Mouse (Mus musculus) liver, embryonic 13.5 days (tissue): ENCODE results near the gene Gm1123. TPM values are rescaled to one million over a fixed set of nuclear protein-coding genes. Genes with fewer than 3 reads are reported as not detected.

Experiments
- polyA plus RNA-seq: library from polyadenylated mRNA; unstranded; fragments of >200 nt; fragmentation: Nextera tagmentation; extraction: Ambion mirVana; gene quantifications from 2 replicates; pipeline ENCODE4 v1.2.1, GENCODE M21; 2015

Gene Gm1123
- polyA plus RNA-seq, 1 experiment from 2014 or later = not detected

Other genes starting within 250 kb of the Gm1123 start
- not detected in 2 replicates for gene Prr23a1, start 193.2 kb downstream of the Gm1123 start, polyA plus RNA-seq
- not detected in 2 replicates for gene Prr23a2, start 179.2 kb downstream of the Gm1123 start, polyA plus RNA-seq
- not detected in 2 replicates for gene Prr23a3, start 170.9 kb downstream of the Gm1123 start, polyA plus RNA-seq
- not detected in 2 replicates for gene 7420426K07Rik, start 132.6 kb downstream of the Gm1123 start, polyA plus RNA-seq
- not detected in 2 replicates for gene Foxl2, start 80.4 kb downstream of the Gm1123 start, polyA plus RNA-seq
- 16.4 and 20.5 TPM in 2 replicates for gene Faim, start 49.3 kb downstream of the Gm1123 start, polyA plus RNA-seq
- gene Pik3cb, start 104.9 kb upstream of the Gm1123 start, polyA plus RNA-seq = 2.5 and 2.6 TPM in 2 replicates
- gene Faiml, start 201.5 kb upstream of the Gm1123 start, polyA plus RNA-seq = not detected in 2 replicates
- 30.1 and 36.5 TPM in 2 replicates for gene Cep70, start 207.7 kb upstream of the Gm1123 start, polyA plus RNA-seq